Mouse (Mus musculus) liver, embryonic 11.5 days (tissue): Measurements from ENCODE around the gene Med13l. TPM values are rescaled to one million over a fixed set of nuclear protein-coding genes. Genes with fewer than 3 reads are reported as not detected.

ENCODE experiments used
- ATAC-seq: fragments of 200-750 bp; cut with Nextera tagmentation; replicated peaks from 2 replicates; pipeline ENCODE4 v1.8.0; 2017; ENCODE audit warnings: moderate number of reproducible peaks, mild to moderate bottlenecking, moderate TSS enrichment, moderate library complexity; ENCODE audit not compliant: low FRiP score
- DNase-seq: peaks from one replicate; pipeline ENCODE4 v3.0.0-alpha.2; 2017; ENCODE audit warnings: low spot score
- H3K27ac ChIP-seq: fragments of 300-500 bp; sonication (generic); 2 replicates; pipeline ENCODE4 v1.5.1; 2014; ENCODE audit warnings: mild to moderate bottlenecking, low read depth, low read length, control low read depth
- H3K27me3 ChIP-seq: fragments of 300-500 bp; sonication (generic); replicated peaks from 2 replicates; pipeline ENCODE4 v1.6.1; 2014; ENCODE audit warnings: low read length, mixed read lengths; ENCODE audit not compliant: control insufficient read depth, insufficient read depth
- H3K36me3 ChIP-seq: fragments of 300-500 bp; sonication (generic); 2 replicates; pipeline ENCODE4 v1.6.1; 2014; ENCODE audit warnings: mild to moderate bottlenecking, low read length, moderate library complexity, mixed read lengths; ENCODE audit not compliant: control insufficient read depth, insufficient read depth
- H3K4me1 ChIP-seq: fragments of 300-500 bp; sonication (generic); replicated peaks from 2 replicates; pipeline ENCODE4 v1.6.1; 2014; ENCODE audit warnings: low read length, mixed read lengths; ENCODE audit not compliant: control insufficient read depth, insufficient read depth
- H3K4me2 ChIP-seq: fragments of 300-500 bp; sonication (generic); 2 replicates; pipeline ENCODE4 v1.6.1; 2014; ENCODE audit warnings: mild to moderate bottlenecking, control low read depth, moderate library complexity
- H3K4me3 ChIP-seq: fragments of 300-500 bp; sonication (generic); 2 replicates; pipeline ENCODE4 v1.5.1; 2014; ENCODE audit warnings: low read depth, low read length, control low read depth
- H3K9ac ChIP-seq: fragments of 300-500 bp; sonication (generic); 2 replicates; pipeline ENCODE4 v1.6.1; 2014; ENCODE audit warnings: low read depth, low read length, control low read depth
- H3K9me3 ChIP-seq: fragments of 300-500 bp; sonication (generic); 2 replicates; pipeline ENCODE4 v1.6.1; 2016; ENCODE audit warnings: low read length, inconsistent platforms, mixed read lengths; ENCODE audit not compliant: control insufficient read depth
- WGBS: fragments of 180-500 bp; shearing (Covaris S2); extraction: QIAGEN DNeasy Blood & Tissue Kit; methylation state at CpG from one replicate; pipeline ENCODE4 v1.1.7; 2014; 5-methylcytosine and 5-hydroxymethylcytosine counted together
- polyA plus RNA-seq: library from polyadenylated mRNA; unstranded; fragments of >200 nt; fragmentation: Nextera tagmentation; extraction: Ambion mirVana; gene quantifications from 2 replicates; pipeline ENCODE4 v1.2.1, GENCODE M21; 2014

Med13l gene
- polyA plus RNA-seq, 1 experiment from 2014 or later = 13.7 TPM

GRCm38 (mm10) chr5:118620330-118620910, 59.9 kb downstream of the Med13l start:
- Histone ChIP-seq H3K4me3 (no peak overlapping the region), H3K4me2 (no peak overlapping the region), H3K36me3 (no peaks in the 10 kb centered on the region), H3K27me3 (no peaks in the 10 kb centered on the region), H3K9ac (no peak overlapping the region), H3K4me1 (peaks cover 15% of the 10 kb centered on the region), H3K9me3 (no peaks in the 10 kb centered on the region), H3K27ac (no peak overlapping the region)
- WGBS = 89% methylated on average over 7 of the region's 7 CpGs
- DNase-seq (no peak), ATAC-seq (no peak)

DNA sequence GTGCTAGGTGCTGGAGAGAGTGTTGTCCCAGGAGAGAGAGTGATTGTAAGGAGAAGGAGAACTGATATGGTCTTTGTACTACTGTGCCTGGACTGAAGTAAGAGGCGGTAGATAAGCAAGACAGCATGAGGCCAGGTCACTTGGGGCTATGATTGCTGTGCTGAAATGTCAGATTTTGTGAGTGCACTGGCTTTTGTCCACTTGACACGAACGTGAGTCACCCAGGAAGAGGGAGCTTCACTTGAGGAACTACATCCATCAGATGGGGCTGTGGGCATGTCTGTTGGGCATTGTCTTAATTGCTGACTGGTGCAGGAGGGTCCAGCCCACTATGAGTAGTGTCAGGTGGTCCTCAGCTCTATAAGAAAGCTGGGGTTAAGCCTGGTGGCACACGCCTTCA, 61.4 kb downstream of the Med13l start:
- Histone ChIP-seq H3K4me2 (no peak overlapping the region), H3K27me3 (no peaks in the 10 kb centered on the region), H3K36me3 (no peaks in the 10 kb centered on the region), H3K27ac (no peak overlapping the region), H3K9me3 (no peaks in the 10 kb centered on the region), H3K4me3 (no peak overlapping the region), H3K4me1 (peaks cover 15% of the 10 kb centered on the region), H3K9ac (no peak overlapping the region)
- no peak for ATAC-seq
- DNase-seq = no peak
- 55% methylated on average over 4 of the region's 4 CpGs for WGBS

GRCm38 (mm10) chr5:118622346-118622745, 61.9 kb downstream of the Med13l start:
- DNase-seq (no peak), ATAC-seq (no peak)
- Histone ChIP-seq H3K9me3 (no peaks in the 10 kb centered on the region), H3K27ac (no peak overlapping the region), H3K4me2 (no peak overlapping the region), H3K9ac (no peak overlapping the region), H3K36me3 (no peaks in the 10 kb centered on the region), H3K4me1 (peaks cover 12% of the 10 kb centered on the region), H3K27me3 (no peaks in the 10 kb centered on the region), H3K4me3 (no peak overlapping the region)
- 89% methylated on average over 5 of the region's 5 CpGs for WGBS

DNA sequence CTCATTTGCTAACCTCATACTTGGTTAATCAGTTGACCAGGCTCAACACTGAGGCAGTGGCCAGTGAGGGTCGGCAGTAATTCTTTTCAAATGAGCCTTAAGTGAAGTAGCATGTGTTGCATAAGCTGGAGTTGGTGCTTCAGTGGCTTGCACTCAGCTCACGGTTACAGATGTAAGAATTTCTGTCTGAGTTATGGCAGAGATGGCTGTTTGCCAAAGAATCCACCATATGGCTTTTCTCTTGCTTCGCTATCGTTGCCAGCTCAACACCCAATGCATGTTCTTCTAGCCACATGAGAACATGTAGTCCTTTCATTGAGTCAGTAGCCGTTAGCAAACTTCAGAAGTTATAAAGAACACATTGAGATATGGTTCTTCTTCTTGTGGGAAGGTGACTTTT, 63.3 kb downstream of the Med13l start:
- ATAC-seq = no peak
- Histone ChIP-seq H3K27ac (no peak overlapping the region), H3K4me1 (peaks cover 8% of the 10 kb centered on the region; the same call in 1 of the 2 replicates), H3K9me3 (no peaks in the 10 kb centered on the region), H3K9ac (no peak overlapping the region), H3K4me2 (no peak overlapping the region), H3K27me3 (no peaks in the 10 kb centered on the region), H3K4me3 (no peak overlapping the region), H3K36me3 (no peaks in the 10 kb centered on the region)
- 88% methylated on average over 5 of the region's 5 CpGs for WGBS
- DNase-seq = no peak

GRCm38 (mm10) chr5:118627630-118628029, 67.2 kb downstream of the Med13l start:
- no peak overlapping the region for H3K4me2 ChIP-seq
- WGBS = 86% methylated on average over 5 of the region's 5 CpGs
- H3K4me1 ChIP-seq = peaks cover 18% of the 10 kb centered on the region
- DNase-seq (no peak), ATAC-seq (no peak)
- no peak overlapping the region for H3K4me3 ChIP-seq
- H3K27ac ChIP-seq = no peak overlapping the region
- H3K27me3 ChIP-seq = no peaks in the 10 kb centered on the region
- no peak overlapping the region for H3K9ac ChIP-seq
- no peaks in the 10 kb centered on the region for H3K36me3 ChIP-seq
- no peaks in the 10 kb centered on the region for H3K9me3 ChIP-seq

GRCm38 (mm10) chr5:118628211-118628610, 67.7 kb downstream of the Med13l start:
- Histone ChIP-seq H3K27ac (no peak overlapping the region), H3K9ac (no peak overlapping the region), H3K27me3 (no peaks in the 10 kb centered on the region), H3K4me1 (peaks cover 24% of the 10 kb centered on the region), H3K4me3 (no peak overlapping the region), H3K9me3 (no peaks in the 10 kb centered on the region), H3K36me3 (no peaks in the 10 kb centered on the region), H3K4me2 (no peak overlapping the region)
- no peak for DNase-seq
- WGBS = 76% methylated on average over 4 of the region's 4 CpGs
- ATAC-seq = no peak

DNA sequence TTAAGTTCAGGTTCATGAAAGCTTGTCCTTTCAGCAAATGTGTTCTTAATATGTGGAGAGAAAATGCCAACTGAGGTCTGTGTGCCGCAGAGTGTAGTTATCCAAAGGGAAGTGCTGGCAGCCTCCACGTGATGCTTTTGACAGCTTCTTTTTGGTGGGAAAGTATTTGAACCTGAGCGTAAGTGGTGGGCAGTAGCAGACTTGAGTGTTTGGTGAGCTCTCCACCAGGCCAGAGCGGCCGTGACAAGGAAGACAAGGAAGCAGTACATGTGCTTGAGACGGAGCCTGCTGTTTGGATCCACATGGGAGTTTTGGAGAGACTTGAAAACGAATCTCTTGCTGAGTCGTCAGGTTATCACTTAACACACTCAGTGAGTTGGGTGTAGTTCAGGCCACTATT, 71.9 kb downstream of the Med13l start:
- WGBS = 64% methylated on average over 8 of the region's 8 CpGs
- Histone ChIP-seq H3K27ac (no peak overlapping the region), H3K4me3 (no peak overlapping the region), H3K9me3 (no peaks in the 10 kb centered on the region), H3K4me2 (no peak overlapping the region), H3K27me3 (no peaks in the 10 kb centered on the region), H3K9ac (no peak overlapping the region), H3K36me3 (no peaks in the 10 kb centered on the region), H3K4me1 (peaks cover 44% of the 10 kb centered on the region)
- ATAC-seq = no peak
- no peak for DNase-seq

DNA sequence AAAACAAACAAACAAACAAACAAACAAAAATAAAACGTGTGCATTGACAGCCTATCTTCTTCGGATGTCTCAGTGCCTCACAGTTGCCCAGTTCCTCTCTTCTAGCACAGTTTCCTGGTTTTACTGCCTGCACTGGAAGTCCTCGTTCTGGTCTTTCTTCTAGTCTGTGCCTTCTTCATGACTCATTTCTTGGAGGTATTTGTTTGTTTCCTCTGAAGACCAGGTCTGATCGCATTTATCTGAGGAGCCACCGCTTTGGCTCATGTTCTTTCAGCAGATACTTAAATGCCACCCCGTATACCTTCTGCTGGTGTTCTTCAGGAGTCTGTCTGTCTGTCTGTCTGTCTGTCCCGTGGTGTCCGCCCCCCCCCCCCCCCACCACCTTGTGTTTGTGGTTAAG, 72.6 kb downstream of the Med13l start:
- WGBS = 47% methylated on average over 8 of the region's 8 CpGs
- no peak; the same call in 1 of the 2 replicates for ATAC-seq
- DNase-seq = no peak
- Histone ChIP-seq H3K9ac (no peak overlapping the region), H3K27me3 (no peaks in the 10 kb centered on the region), H3K4me2 (no peak overlapping the region), H3K27ac (no peak overlapping the region), H3K4me1 (peaks cover 46% of the 10 kb centered on the region), H3K9me3 (no peaks in the 10 kb centered on the region), H3K36me3 (no peaks in the 10 kb centered on the region), H3K4me3 (no peak overlapping the region)

GRCm38 (mm10) chr5:118635476-118636187, 75.2 kb downstream of the Med13l start:
- 46% methylated on average over 11 of the region's 11 CpGs for whole genome bisulfite sequencing
- no peak for DNase-seq
- H3K9ac ChIP-seq = no peak overlapping the region
- no peaks in the 10 kb centered on the region for H3K27me3 ChIP-seq
- H3K27ac ChIP-seq = no peak overlapping the region
- H3K9me3 ChIP-seq = no peaks in the 10 kb centered on the region
- H3K36me3 ChIP-seq = no peaks in the 10 kb centered on the region
- H3K4me2 ChIP-seq = no peak overlapping the region
- no peak overlapping the region for H3K4me3 ChIP-seq
- no peak for ATAC-seq
- peaks cover 52% of the 10 kb centered on the region for H3K4me1 ChIP-seq
